Mouse (Mus musculus): ENCODE measurements around the gene Hcn2. TPM values are rescaled to one million over a fixed set of nuclear protein-coding genes. Genes with fewer than 3 reads are reported as not detected.

Gene Hcn2
- polyA plus RNA-seq, 1 experiment from 2014 or later = 0.04 TPM

DNA sequence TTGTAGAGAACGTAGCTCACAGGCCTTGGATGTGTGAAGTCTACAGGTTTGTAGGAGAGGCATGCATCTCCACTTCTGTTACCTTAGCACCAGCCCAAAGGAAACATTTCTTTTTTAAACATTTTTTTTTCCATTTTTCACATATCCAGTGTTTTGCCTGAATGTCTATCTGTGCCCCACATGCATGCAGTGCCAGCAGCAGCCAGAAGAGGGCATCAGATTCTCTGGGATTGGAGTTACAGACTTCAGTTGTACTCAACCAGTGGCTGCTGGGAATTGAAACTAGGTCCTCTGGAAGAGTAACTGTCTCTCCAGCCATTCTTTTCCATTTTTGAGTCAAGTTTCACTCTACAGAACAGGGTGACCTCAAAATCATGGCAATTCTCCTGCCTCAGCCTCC lies 16.1 kb downstream of the Hcn2 start:
- Histone ChIP-seq H3K4me3 (ENCODE audit: low read depth, low read length) (no peak overlapping the region), H3K4me1 (ENCODE audit: insufficient read depth) (no peaks in the 10 kb centered on the region), H3K36me3 (replicated peaks; ENCODE audit: insufficient read depth, low read length) (peaks cover 20% of the 10 kb centered on the region), H3K4me2 (ENCODE audit: low read depth, low read length) (no peak overlapping the region), H3K27me3 (ENCODE audit: insufficient read depth, low read length) (no peaks in the 10 kb centered on the region), H3K9me3 (ENCODE audit: low read length) (0 out of 2 replicates have a peak, but pooled peaks cover 5% of the 10 kb centered on the region), H3K9ac (replicated peaks) (no peak overlapping the region), H3K27ac (ENCODE audit: low read depth) (no peak overlapping the region)
- DNase-seq (peak; percentile 61), ATAC-seq (no peak)
- WGBS (ENCODE audit: insufficient replicate concordance) = 87% methylated on average over 1 of the region's 1 CpGs
- TF ChIP-seq CTCF (IDR thresholded peaks at IDR 0.05; ENCODE audit: low read depth) (peak; percentile 72), EP300 (IDR thresholded peaks at IDR 0.05; ENCODE audit: low read depth) (no peak)

DNA sequence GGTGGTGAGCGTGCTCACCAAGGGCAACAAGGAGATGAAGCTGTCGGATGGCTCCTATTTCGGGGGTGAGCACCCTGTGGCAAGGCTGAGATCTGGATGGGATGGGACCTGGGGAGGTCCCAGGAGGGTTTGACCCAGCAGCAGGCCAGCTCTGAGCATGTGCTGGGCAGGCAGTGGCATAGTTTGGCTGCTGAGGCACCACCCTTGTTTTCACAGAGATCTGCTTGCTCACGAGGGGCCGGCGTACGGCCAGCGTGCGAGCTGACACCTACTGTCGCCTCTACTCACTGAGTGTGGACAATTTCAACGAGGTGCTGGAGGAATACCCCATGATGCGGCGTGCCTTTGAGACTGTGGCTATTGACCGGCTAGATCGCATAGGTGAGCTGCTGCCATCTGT lies 17.4 kb downstream of the Hcn2 start:
- H3K9ac ChIP-seq (replicated peaks) = no peak overlapping the region
- no peak for ATAC-seq
- H3K4me1 ChIP-seq (ENCODE audit: insufficient read depth) = no peaks in the 10 kb centered on the region
- no peak overlapping the region for H3K27ac ChIP-seq (ENCODE audit: low read depth)
- H3K36me3 ChIP-seq (replicated peaks; ENCODE audit: insufficient read depth, low read length) = peaks cover 27% of the 10 kb centered on the region
- H3K4me3 ChIP-seq (ENCODE audit: low read depth, low read length) = no peak overlapping the region
- no peak overlapping the region for H3K4me2 ChIP-seq (ENCODE audit: low read depth, low read length)
- H3K27me3 ChIP-seq (ENCODE audit: insufficient read depth, low read length) = no peaks in the 10 kb centered on the region
- TF ChIP-seq CTCF (IDR thresholded peaks at IDR 0.05; ENCODE audit: low read depth) = no peak
- TF ChIP-seq EP300 (IDR thresholded peaks at IDR 0.05; ENCODE audit: low read depth) = no peak
- 0 out of 2 replicates have a peak, but pooled peaks cover 5% of the 10 kb centered on the region for H3K9me3 ChIP-seq (ENCODE audit: low read length)
- WGBS (ENCODE audit: insufficient replicate concordance) = 92% methylated on average over 15 of the region's 15 CpGs
- DNase-seq = no peak

- peaks cover 41% of the 10 kb centered on the region for H3K36me3 ChIP-seq (replicated peaks; ENCODE audit: insufficient read depth, low read length)
- H3K9me3 ChIP-seq (ENCODE audit: low read length) = 0 out of 2 replicates have a peak, but pooled peaks cover 5% of the 10 kb centered on the region
- no peak overlapping the region for H3K9ac ChIP-seq (replicated peaks)
- no peak overlapping the region for H3K4me2 ChIP-seq (ENCODE audit: low read depth, low read length)
- ATAC-seq (0 out of 2 replicates have a peak, but pooled peaks have one; percentile 9), DNase-seq (no peak)
- no peak overlapping the region for H3K27ac ChIP-seq (ENCODE audit: low read depth)
- no peaks in the 10 kb centered on the region for H3K4me1 ChIP-seq (ENCODE audit: insufficient read depth)
- no peak overlapping the region for H3K4me3 ChIP-seq (ENCODE audit: low read depth, low read length)
- no peak for TF ChIP-seq CTCF (IDR thresholded peaks at IDR 0.05; ENCODE audit: low read depth)
- no peak for TF ChIP-seq EP300 (IDR thresholded peaks at IDR 0.05; ENCODE audit: low read depth)
- H3K27me3 ChIP-seq (ENCODE audit: insufficient read depth, low read length) = no peaks in the 10 kb centered on the region
- 55% methylated on average over 46 of the region's 52 CpGs for WGBS (ENCODE audit: insufficient replicate concordance)
Observed at GRCm38 (mm10) chr10:79735361-79735760, 18.9 kb downstream of the Hcn2 start.

GRCm38 (mm10) chr10:79736706-79737105 lies 20.3 kb downstream of the Hcn2 start:
- peaks cover 53% of the 10 kb centered on the region for H3K36me3 ChIP-seq (replicated peaks; ENCODE audit: insufficient read depth, low read length)
- 0 out of 2 replicates have a peak, but pooled peaks cover 5% of the 10 kb centered on the region for H3K9me3 ChIP-seq (ENCODE audit: low read length)

GRCm38 (mm10) chr10:79738259-79738658 lies 21.8 kb downstream of the Hcn2 start:
- ATAC-seq = no peak
- no peak for TF ChIP-seq EP300 (IDR thresholded peaks at IDR 0.05; ENCODE audit: low read depth)
- TF ChIP-seq CTCF (IDR thresholded peaks at IDR 0.05; ENCODE audit: low read depth) = peak; percentile 77
- Histone ChIP-seq H3K9me3 (ENCODE audit: low read length) (0 out of 2 replicates have a peak, but pooled peaks cover 5% of the 10 kb centered on the region), H3K27ac (ENCODE audit: low read depth) (no peak overlapping the region), H3K27me3 (ENCODE audit: insufficient read depth, low read length) (no peaks in the 10 kb centered on the region), H3K36me3 (replicated peaks; ENCODE audit: insufficient read depth, low read length) (peaks cover 56% of the 10 kb centered on the region), H3K4me2 (ENCODE audit: low read depth, low read length) (no peak overlapping the region), H3K9ac (replicated peaks) (no peak overlapping the region), H3K4me1 (ENCODE audit: insufficient read depth) (no peaks in the 10 kb centered on the region), H3K4me3 (ENCODE audit: low read depth, low read length) (no peak overlapping the region)
- 85% methylated on average over 10 of the region's 10 CpGs for WGBS (ENCODE audit: insufficient replicate concordance)
- DNase-seq = peak; percentile 57

More at GRCm38 (mm10) chr10:79736706-79737105, 20.3 kb downstream of the Hcn2 start:
- no peak for DNase-seq
- no peak overlapping the region for H3K27ac ChIP-seq (ENCODE audit: low read depth)
- no peak for ATAC-seq
- H3K9ac ChIP-seq (replicated peaks) = no peak overlapping the region
- no peaks in the 10 kb centered on the region for H3K4me1 ChIP-seq (ENCODE audit: insufficient read depth)
- WGBS (ENCODE audit: insufficient replicate concordance) = 85% methylated on average over 13 of the region's 14 CpGs
- no peak for TF ChIP-seq EP300 (IDR thresholded peaks at IDR 0.05; ENCODE audit: low read depth)
- H3K27me3 ChIP-seq (ENCODE audit: insufficient read depth, low read length) = no peaks in the 10 kb centered on the region
- no peak overlapping the region for H3K4me2 ChIP-seq (ENCODE audit: low read depth, low read length)
- H3K4me3 ChIP-seq (ENCODE audit: low read depth, low read length) = no peak overlapping the region

- Histone ChIP-seq H3K27me3 (ENCODE audit: insufficient read depth, low read length) (no peaks in the 10 kb centered on the region), H3K27ac (ENCODE audit: low read depth) (no peak overlapping the region), H3K4me3 (ENCODE audit: low read depth, low read length) (no peak overlapping the region), H3K4me2 (ENCODE audit: low read depth, low read length) (no peak overlapping the region), H3K36me3 (replicated peaks; ENCODE audit: insufficient read depth, low read length) (peaks cover 60% of the 10 kb centered on the region), H3K4me1 (ENCODE audit: insufficient read depth) (no peaks in the 10 kb centered on the region), H3K9ac (replicated peaks) (no peak overlapping the region), H3K9me3 (ENCODE audit: low read length) (0 out of 2 replicates have a peak, but pooled peaks cover 5% of the 10 kb centered on the region)
- TF ChIP-seq CTCF (IDR thresholded peaks at IDR 0.05; ENCODE audit: low read depth) = no peak
- TF ChIP-seq EP300 (IDR thresholded peaks at IDR 0.05; ENCODE audit: low read depth) = no peak
- no peak for DNase-seq
- WGBS (ENCODE audit: insufficient replicate concordance) = 90% methylated on average over 28 of the region's 28 CpGs
- ATAC-seq = no peak
Observed at GRCm38 (mm10) chr10:79739234-79739633, 22.8 kb downstream of the Hcn2 start.

All from liver, postnatal 0 days (tissue).